Mouse (Mus musculus): ENCODE data around the gene Adnp. TPM values are rescaled to one million over a fixed set of nuclear protein-coding genes. Genes with fewer than 3 reads are reported as not detected.

The Adnp gene
- polyA plus RNA-seq, 1 experiment from 2014 or later = 10.2 TPM

GRCm38 (mm10) chr2:168233286-168233685, 26.4 kb upstream of the Adnp start:
- Histone ChIP-seq H3K4me3 (replicated peaks) (no peak overlapping the region), H3K9ac (no peak overlapping the region), H3K36me3 (0 out of 2 replicates have a peak, but pooled peaks cover 8% of the 10 kb centered on the region), H3K27me3 (replicated peaks) (no peaks in the 10 kb centered on the region), H3K27ac (no peak overlapping the region), H3K4me1 (peaks cover 23% of the 10 kb centered on the region), H3K9me3 (no peaks in the 10 kb centered on the region), H3K4me2 (no peak overlapping the region)
- 88% methylated on average over 5 of the region's 5 CpGs for WGBS
- ATAC-seq (ENCODE audit: insufficient read depth, low FRiP score, low read depth) = no peak

GRCm38 (mm10) chr2:168231471-168231829, 24.5 kb upstream of the Adnp start:
- Histone ChIP-seq H3K36me3 (peaks cover 12% of the 10 kb centered on the region; the same call in 1 of the 2 replicates), H3K4me2 (peak overlapping the region; percentile 99), H3K9ac (peak overlapping the region; percentile 96), H3K4me3 (replicated peaks) (peak overlapping the region; percentile 100), H3K27me3 (replicated peaks) (no peaks in the 10 kb centered on the region), H3K27ac (no peak overlapping the region), H3K4me1 (peaks cover 27% of the 10 kb centered on the region), H3K9me3 (no peaks in the 10 kb centered on the region)
- ATAC-seq (ENCODE audit: insufficient read depth, low FRiP score, low read depth) = no peak
- WGBS = 59% methylated on average over 33 of the region's 33 CpGs

- WGBS = 3% methylated on average over 94 of the region's 105 CpGs
Measured at GRCm38 (mm10) chr2:168230773-168231470, 24.0 kb upstream of the Adnp start.

GRCm38 (mm10) chr2:168230026-168230728, 23.3 kb upstream of the Adnp start, which contains the start of the genes Gm20716, Dpm1 and Mocs3:
Gm20716 (minus strand) TSS chr2:168230364.
Dpm1 (minus strand) TSS chr2:168230591.
Mocs3 (plus strand) TSS chr2:168230622.
- peaks cover 27% of the 10 kb centered on the region for H3K4me1 ChIP-seq
- under 1% methylated on average over 69 of the region's 73 CpGs for WGBS
- ATAC-seq (ENCODE audit: insufficient read depth, low FRiP score, low read depth) = peak; percentile 83
- H3K36me3 ChIP-seq = peaks cover 20% of the 10 kb centered on the region
- peak within 1 kb of the TSS; percentile 100 for H3K4me3 ChIP-seq (replicated peaks)
- no peaks in the 10 kb centered on the region for H3K9me3 ChIP-seq
- no peaks in the 10 kb centered on the region for H3K27me3 ChIP-seq (replicated peaks)
- H3K9ac ChIP-seq = peak within 1 kb of the TSS; percentile 96
- peak within 1 kb of the TSS; percentile 99 for H3K4me2 ChIP-seq
- peak within 1 kb of the TSS; percentile 95 for H3K27ac ChIP-seq

More at GRCm38 (mm10) chr2:168230773-168231470, 24.0 kb upstream of the Adnp start:
- Histone ChIP-seq H3K36me3 (peaks cover 14% of the 10 kb centered on the region), H3K4me3 (replicated peaks) (peak overlapping the region; percentile 100), H3K4me2 (peak overlapping the region; percentile 99), H3K27ac (peak overlapping the region; percentile 95), H3K9ac (peak overlapping the region; percentile 96), H3K27me3 (replicated peaks) (no peaks in the 10 kb centered on the region), H3K9me3 (no peaks in the 10 kb centered on the region), H3K4me1 (peaks cover 27% of the 10 kb centered on the region)
- ATAC-seq (ENCODE audit: insufficient read depth, low FRiP score, low read depth) = peak; percentile 45; the same call in 1 of the 2 replicates

- WGBS = 16% methylated on average over 41 of the region's 41 CpGs
- H3K36me3 ChIP-seq = peaks cover 28% of the 10 kb centered on the region
- H3K4me1 ChIP-seq = peaks cover 27% of the 10 kb centered on the region
- no peaks in the 10 kb centered on the region for H3K27me3 ChIP-seq (replicated peaks)
- H3K4me3 ChIP-seq (replicated peaks) = peak overlapping the region; percentile 100
- peak overlapping the region; percentile 96 for H3K9ac ChIP-seq
- peak overlapping the region; percentile 99 for H3K4me2 ChIP-seq
- no peaks in the 10 kb centered on the region for H3K9me3 ChIP-seq
- peak; percentile 12; the same call in 1 of the 2 replicates for ATAC-seq (ENCODE audit: insufficient read depth, low FRiP score, low read depth)
- peak overlapping the region; percentile 95 for H3K27ac ChIP-seq
Measured at GRCm38 (mm10) chr2:168229116-168230025, 22.5 kb upstream of the Adnp start.

- Histone ChIP-seq H3K27ac (no peak overlapping the region), H3K27me3 (replicated peaks) (no peaks in the 10 kb centered on the region), H3K9me3 (no peaks in the 10 kb centered on the region), H3K4me3 (replicated peaks) (no peak overlapping the region), H3K4me2 (no peak overlapping the region), H3K36me3 (peaks cover 50% of the 10 kb centered on the region), H3K9ac (no peak overlapping the region), H3K4me1 (peaks cover 3% of the 10 kb centered on the region; the same call in 1 of the 2 replicates)
- WGBS = 85% methylated on average over 6 of the region's 6 CpGs
- no peak for ATAC-seq (ENCODE audit: insufficient read depth, low FRiP score, low read depth)
Measured at GRCm38 (mm10) chr2:168223326-168223725, 16.4 kb upstream of the Adnp start.

- Histone ChIP-seq H3K27ac (no peak overlapping the region), H3K9me3 (no peaks in the 10 kb centered on the region), H3K4me3 (replicated peaks) (no peak overlapping the region), H3K4me1 (no peaks in the 10 kb centered on the region), H3K36me3 (peaks cover 52% of the 10 kb centered on the region), H3K9ac (no peak overlapping the region), H3K4me2 (no peak overlapping the region), H3K27me3 (replicated peaks) (no peaks in the 10 kb centered on the region)
- 55% methylated on average over 5 of the region's 5 CpGs for WGBS
- ATAC-seq (ENCODE audit: insufficient read depth, low FRiP score, low read depth) = no peak
Measured at GRCm38 (mm10) chr2:168213788-168214397, 7.0 kb upstream of the Adnp start.

- WGBS = 81% methylated on average over 3 of the region's 3 CpGs
Measured at GRCm38 (mm10) chr2:168207883-168208282, 971 bp upstream of the Adnp start.

GRCm38 (mm10) chr2:168205681-168206631, 956 bp downstream of the Adnp start:
- Histone ChIP-seq H3K27ac (peak overlapping the region; percentile 98), H3K4me3 (replicated peaks) (peak overlapping the region; percentile 98), H3K4me2 (peak overlapping the region; percentile 70), H3K9me3 (no peaks in the 10 kb centered on the region; the same call in 1 of the 2 replicates), H3K9ac (peak overlapping the region; percentile 98), H3K27me3 (replicated peaks) (no peaks in the 10 kb centered on the region), H3K4me1 (peaks cover 22% of the 10 kb centered on the region; the same call in 1 of the 2 replicates), H3K36me3 (peaks cover 16% of the 10 kb centered on the region)
- 0 out of 2 replicates have a peak, but pooled peaks have one; percentile 2 for ATAC-seq (ENCODE audit: insufficient read depth, low FRiP score, low read depth)
- WGBS = 1% methylated on average over 31 of the region's 49 CpGs

More at GRCm38 (mm10) chr2:168207883-168208282, 971 bp upstream of the Adnp start:
- peaks cover 18% of the 10 kb centered on the region; the same call in 1 of the 2 replicates for H3K4me1 ChIP-seq
- peak overlapping the region; percentile 98 for H3K27ac ChIP-seq
- H3K27me3 ChIP-seq (replicated peaks) = no peaks in the 10 kb centered on the region
- peaks cover 34% of the 10 kb centered on the region for H3K36me3 ChIP-seq
- no peak for ATAC-seq (ENCODE audit: insufficient read depth, low FRiP score, low read depth)
- no peak overlapping the region for H3K4me3 ChIP-seq (replicated peaks)
- H3K9me3 ChIP-seq = no peaks in the 10 kb centered on the region; the same call in 1 of the 2 replicates
- no peak overlapping the region; the same call in 1 of the 2 replicates for H3K4me2 ChIP-seq
- no peak overlapping the region for H3K9ac ChIP-seq

GRCm38 (mm10) chr2:168205265-168205664, 1.6 kb downstream of the Adnp start:
- H3K27ac ChIP-seq = peak overlapping the region; percentile 98
- H3K9ac ChIP-seq = peak overlapping the region; percentile 98
- peaks cover 28% of the 10 kb centered on the region; the same call in 1 of the 2 replicates for H3K4me1 ChIP-seq
- peak overlapping the region; percentile 70 for H3K4me2 ChIP-seq
- H3K36me3 ChIP-seq = peaks cover 15% of the 10 kb centered on the region
- ATAC-seq (ENCODE audit: insufficient read depth, low FRiP score, low read depth) = peak; percentile 62
- peak overlapping the region; percentile 98 for H3K4me3 ChIP-seq (replicated peaks)
- WGBS = 3% methylated on average over 6 of the region's 6 CpGs
- H3K27me3 ChIP-seq (replicated peaks) = no peaks in the 10 kb centered on the region
- H3K9me3 ChIP-seq = no peaks in the 10 kb centered on the region; the same call in 1 of the 2 replicates
